Mouse (Mus musculus) spleen, postnatal 4 days (tissue): ENCODE data around the gene Trip4.
A peak's percentile ranks its signal among the peaks of the same experiment; 100 is the strongest.

Experiments used
- DNase-seq, 2 experiments: peaks; one replicate each; pipeline ENCODE4 v3.0.0; 2022; ENCODE audit warnings: low spot score in 2 of 2

Trip4 gene

DNA sequence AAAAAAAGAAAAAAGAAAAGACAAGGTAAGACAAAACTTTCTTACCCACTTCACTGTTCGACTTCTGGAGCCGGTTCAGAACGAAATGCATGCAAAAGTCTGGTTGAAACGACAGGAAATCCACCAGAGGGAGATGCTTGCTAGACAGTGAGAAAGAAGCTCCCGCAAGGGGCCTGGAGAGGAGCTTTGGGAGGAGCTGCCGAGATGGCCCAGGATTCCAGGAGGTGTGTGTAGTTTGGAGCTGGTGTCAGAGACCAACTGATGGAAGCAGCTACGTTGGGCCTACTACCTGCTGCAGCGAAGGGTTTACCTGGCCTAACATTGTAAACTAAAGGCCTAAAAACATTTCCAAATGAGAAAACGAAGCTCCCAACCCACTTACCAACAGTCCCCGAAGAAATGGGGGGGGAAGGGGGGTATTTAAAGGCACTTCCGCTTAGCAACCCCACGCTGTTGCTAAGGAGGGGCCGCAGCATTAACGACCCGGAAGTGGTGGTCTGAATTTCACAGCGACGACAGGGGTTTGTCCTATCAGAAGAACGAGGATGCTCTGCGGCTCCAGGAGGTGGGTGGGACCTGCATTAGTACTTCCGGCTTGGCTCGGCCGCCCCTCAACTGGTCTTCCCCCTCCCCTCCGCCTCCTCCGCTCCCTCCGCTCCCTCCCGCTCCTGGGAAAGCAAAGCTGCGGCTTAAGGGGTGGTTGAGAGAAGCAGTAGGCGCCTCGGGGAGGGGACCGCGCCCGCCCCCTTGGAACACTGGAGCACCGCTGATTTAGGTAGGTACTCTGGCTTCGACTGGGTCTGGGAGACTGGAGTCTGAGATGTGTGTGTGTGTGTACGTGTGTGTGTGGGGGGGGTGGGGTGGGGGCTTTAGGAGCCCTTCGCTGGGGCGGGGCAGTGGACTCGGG is at the start of gene Trip4, which contains the start of gene Csnk1g1:
Gene Trip4, minus strand, starts transcription at position 401 of the 907 bp plus-strand sequence.
Gene Csnk1g1, plus strand, starts transcription at position 531 of the 907 bp plus-strand sequence.
- peak; percentile 85 to 89 for DNase-seq

DNA sequence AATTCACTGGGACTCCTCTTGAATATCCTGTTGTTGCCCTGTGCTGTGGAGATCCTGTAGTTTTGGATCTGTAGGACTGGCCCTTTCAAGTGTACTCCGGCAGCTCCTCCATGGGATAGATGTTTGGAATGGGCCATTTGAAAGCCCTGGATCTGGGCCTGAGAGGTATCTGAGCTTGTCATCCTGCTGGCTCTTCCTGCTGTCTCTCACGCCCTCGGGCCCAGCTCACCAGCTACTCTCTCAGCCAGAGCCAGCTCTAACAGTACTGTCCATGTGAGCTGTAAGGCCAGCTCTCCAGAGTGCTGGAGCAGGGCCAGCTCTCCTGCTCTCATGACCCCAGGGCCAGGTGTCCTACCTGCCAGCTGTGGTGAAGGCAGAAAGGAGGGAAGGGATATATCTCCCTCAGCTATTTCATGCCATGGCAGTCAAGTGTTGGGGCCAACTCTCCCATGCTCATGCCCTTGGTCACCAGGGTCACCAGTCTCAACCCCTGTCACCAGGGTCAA is 42.5 kb upstream of the Trip4 start:
- no peak for DNase-seq

DNA sequence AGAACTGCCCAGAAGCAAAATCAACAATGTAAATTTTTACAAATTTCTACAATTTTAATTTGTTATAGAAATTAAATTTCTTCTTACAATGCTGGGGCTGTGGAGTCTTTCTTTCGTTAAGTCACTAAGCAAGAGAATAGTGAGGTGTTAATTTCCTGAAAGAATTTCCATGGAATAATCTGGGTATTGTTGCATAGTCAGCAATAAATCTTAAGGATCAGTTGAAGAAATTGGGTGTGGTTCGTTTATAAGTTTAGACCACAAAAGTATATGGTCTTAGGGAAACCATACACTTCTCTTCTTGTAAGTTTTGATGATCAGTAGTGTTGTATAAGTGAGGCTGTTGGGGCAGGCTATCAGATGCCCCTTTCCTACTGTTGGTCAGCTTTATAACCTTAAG is 29.0 kb upstream of the Trip4 start:
- no peak for DNase-seq

GRCm38 (mm10) chr9:65929826-65930225 is 21.2 kb upstream of the Trip4 start:
- DNase-seq, result no peak

DNA sequence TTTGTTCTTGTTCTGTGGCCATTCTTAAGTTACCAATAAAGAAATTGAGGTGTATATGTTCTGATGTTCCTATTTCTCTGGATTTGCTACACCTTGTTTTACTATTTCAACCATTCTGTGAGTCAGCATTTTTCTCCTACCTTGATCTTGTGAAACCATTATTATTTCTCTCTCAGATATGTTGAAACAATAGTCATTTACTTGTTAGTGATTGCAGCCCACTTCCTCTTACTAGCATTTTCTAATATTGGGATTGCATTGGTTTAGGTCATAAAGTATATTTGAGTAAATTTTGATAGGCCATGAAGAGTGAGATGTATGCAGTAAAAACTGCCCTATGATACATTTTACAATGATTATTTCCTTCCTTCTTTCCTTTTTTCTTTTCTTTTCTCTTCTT is 19.9 kb upstream of the Trip4 start:
- DNase-seq, result no peak

- no peak for DNase-seq
Measured at GRCm38 (mm10) chr9:65917015-65917414, 8.4 kb upstream of the Trip4 start.

- no peak for DNase-seq
Measured at GRCm38 (mm10) chr9:65913976-65914375, 5.4 kb upstream of the Trip4 start.

- DNase-seq, result no peak
Measured at GRCm38 (mm10) chr9:65909837-65910236, 1.2 kb upstream of the Trip4 start.

GRCm38 (mm10) chr9:65909301-65909801 is 757 bp upstream of the Trip4 start:
- peak; percentile 40 to 76 for DNase-seq

DNA sequence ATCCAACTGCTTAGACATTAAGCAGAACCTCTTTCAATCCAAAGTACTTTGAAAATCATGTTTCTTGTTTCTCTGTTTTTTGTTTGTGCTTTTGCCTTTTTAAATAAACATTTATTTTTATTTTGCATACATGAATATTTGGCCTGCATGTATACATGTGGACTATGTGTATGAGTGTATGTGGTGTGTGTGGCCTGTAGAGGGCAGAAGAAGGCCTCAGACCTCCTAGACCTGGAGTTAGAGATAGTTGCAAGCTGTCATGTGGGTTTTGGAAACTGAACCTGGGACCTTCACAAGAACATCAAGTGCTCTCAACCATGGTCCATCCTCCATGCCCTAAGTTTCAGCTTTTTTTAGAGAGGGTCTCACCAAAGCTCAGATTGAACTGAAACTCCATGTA is 5.2 kb downstream of the Trip4 start:
- DNase-seq, result no peak

GRCm38 (mm10) chr9:65902879-65903278 is 5.7 kb downstream of the Trip4 start:
- DNase-seq, result no peak

DNA sequence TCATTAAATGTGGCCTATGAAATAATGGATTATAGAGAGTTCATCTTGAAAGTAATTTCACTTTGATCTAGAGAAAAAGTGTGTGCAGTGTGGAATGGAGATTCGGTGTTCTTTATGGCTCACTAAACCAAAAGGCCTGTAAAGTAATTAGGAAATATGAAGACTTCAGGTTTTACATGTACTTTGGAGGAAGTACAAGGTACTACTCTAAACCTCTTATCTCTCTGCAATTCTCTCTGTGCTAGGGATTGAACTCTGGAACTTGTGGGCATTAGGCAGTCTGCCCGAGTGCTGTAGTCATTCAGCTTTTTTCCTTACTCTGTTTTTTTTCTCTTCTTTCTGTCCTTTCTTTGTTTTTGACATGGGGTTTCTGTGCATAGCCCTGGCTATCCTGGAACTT is 11.6 kb downstream of the Trip4 start:
- DNase-seq, result no peak

DNA sequence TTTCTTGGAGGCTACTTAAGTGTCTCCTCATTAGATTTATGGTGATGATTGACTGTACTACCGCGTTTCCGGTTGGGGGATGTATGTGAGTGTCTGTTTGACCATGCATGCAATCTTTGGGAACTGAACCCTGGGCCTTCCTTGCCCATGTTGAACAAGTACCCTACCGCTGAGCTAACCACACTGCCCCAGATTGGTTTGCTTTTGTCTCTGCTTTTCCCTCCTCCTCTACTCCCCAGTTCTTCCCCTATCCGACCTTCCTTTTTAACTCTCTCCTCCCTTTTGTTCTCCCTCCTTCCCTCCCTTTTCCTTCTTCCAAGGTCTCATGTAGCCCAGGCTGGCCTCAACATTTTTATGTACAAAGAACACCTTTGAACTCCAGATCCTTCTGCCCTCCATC is 17.5 kb downstream of the Trip4 start:
- peak in 1 of 2 experiments; percentile 16 for DNase-seq

- DNase-seq, result peak; percentile 79 to 85
Measured at GRCm38 (mm10) chr9:65890143-65890628, 18.4 kb downstream of the Trip4 start, which contains the start of gene Pclaf. Pclaf (plus strand) TSS chr9:65890237.

DNA sequence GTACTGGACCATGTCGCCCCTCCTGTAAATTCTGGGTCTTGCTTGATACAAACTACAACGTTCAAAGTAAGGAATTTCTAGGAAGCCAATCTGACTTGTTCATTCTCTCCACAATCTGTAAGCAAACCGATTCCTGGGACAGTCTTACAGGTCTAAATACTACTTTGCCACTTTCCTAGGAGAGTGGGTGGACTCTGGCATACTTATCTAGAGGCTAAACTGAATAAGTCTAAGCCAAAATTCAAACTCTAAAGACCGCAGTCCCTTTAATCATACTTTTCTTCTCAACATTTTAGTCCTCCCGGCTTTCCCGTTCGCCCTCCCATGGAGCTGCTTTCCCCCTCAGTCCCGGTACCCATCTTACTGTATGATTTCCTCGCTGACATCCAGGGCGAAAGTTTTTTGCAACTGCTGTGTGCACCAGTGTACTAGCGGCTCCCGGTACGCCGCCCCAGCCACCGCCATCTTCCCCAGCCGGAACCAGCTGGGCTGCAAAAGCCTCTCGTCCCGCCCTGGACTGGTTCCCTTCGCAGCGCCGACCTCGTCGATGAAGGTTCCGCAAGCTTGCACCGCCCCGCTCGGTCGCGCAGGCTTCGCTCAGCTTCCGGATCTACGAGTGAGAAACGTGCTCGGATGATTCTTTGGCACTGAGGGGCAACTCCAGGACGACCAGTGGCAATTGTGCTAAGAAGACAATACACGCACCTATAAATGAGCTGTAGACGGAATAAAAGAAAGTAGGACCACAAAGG is 23.9 kb downstream of the Trip4 start:
- DNase-seq, result peak; percentile 90 to 96

- DNase-seq, result no peak
Measured at GRCm38 (mm10) chr9:65859656-65860055, 48.9 kb downstream of the Trip4 start.

DNA sequence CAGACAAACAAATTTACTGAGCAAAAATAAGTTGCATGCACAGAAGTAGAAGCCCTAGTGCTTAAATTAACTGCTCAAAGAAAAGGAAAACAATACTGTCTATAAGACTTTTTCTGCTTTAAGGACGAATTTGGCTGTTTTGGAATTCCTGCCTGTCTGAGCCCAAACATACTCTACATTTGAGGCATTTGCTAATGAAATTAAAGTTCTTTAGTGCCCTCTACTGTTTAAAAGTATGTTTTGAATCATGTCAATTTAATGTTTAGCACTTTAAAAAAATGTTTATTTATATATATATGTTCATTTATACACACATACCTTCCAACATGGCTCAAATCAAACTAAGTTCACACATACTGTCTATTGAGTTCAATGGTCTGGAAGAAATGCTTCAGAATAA is 58.4 kb downstream of the Trip4 start:
- no peak for DNase-seq

DNA sequence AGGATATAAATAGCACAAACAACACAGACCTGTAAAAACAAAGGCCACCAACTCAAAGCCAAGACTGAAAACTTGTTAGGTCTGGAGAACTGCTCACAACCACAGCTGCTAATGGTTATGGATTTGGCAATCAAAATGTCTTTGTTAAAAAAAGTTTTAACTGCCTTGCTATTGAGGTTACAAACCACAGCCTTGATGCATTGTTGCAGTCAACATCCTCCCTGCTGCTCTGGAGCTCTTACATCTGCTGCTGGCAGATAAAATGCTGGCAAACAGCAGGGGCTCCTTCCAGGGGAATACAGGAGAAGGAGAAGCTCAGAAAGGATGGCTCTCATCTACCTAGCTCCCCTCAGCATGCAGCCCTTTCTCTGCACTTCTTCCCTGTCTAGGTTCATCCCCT is 60.4 kb downstream of the Trip4 start:
- DNase-seq, result no peak

DNA sequence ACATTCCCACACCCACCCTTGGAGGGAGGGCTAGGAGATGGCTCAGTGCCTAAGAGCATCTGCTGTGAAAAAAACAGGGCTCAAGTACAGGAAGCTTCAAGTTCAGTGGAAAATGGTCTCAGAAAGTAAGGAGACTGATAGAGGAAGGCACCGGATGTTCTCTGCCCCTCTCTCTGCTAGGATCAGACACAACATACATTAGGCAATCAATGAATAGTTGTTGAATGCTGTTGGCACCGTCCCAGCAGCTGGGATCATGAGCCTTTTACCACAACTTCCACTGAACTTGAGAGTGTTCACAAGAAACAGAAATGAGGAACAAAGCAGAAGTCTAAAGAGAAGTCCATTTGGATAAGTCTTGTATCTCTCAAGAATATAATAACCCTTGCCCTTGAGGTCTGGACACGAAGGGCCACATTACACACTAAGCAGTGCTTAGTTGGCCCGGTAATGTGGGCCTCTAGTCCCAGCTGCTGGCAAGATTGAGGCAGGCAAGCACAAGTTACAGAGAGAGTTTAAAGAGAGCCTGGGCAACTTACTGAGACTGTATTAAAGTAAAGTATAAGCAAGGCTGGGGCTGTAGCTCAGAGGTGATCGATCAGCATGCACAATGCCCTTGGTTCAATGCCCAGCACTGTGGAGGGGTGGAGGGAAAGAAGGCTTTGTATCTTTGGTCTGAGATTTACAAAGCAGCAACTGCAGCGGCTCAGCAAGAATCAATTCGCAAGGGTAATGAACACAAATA is 64.0 kb downstream of the Trip4 start:
- DNase-seq, result no peak

DNA sequence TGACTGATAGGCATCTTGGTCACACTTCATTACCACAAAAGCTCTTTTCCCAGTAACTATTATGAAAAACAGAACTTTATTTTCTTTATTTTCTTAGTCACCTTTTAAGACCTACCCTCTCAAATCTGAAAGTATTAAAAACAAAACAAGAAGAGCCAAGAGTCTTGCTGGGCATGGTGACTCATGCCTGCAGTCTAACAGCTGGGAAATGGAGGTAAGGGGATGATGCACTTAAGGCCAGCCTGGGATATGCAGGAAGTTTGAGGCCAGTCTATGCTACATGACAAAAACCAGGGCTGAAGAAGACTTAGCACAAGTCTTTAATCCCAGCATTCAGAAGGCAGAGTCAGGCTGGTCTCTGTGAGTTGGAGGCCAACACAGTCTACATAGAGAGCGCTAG is 68.8 kb downstream of the Trip4 start:
- no peak for DNase-seq

- DNase-seq, result no peak
Measured at GRCm38 (mm10) chr9:65836916-65837315, 71.7 kb downstream of the Trip4 start.
